Mouse (Mus musculus): ENCODE measurements at regions not wholly inside any gene's neighbourhood (a gene's known extent, or its start where the extent isn't known, plus 50 kb on each side); places are given as distances from the start of the nearest gene placed in this dataset.

- DNase-seq (ENCODE audit: low spot score) = no peak
Observed at GRCm38 (mm10) chr15:10838584-10839288, 113.4 kb upstream of the C1qtnf3 start.

- peak; percentile 76 for DNase-seq (ENCODE audit: low spot score)
Observed at GRCm38 (mm10) chr15:10840621-10841034, 111.5 kb upstream of the C1qtnf3 start.

GRCm38 (mm10) chr15:10843060-10843695 lies 109.0 kb upstream of the C1qtnf3 start:
- no peak for DNase-seq (ENCODE audit: low spot score)

GRCm38 (mm10) chr15:10846722-10847121 lies 105.4 kb upstream of the C1qtnf3 start:
- no peak for DNase-seq (ENCODE audit: low spot score)

- no peak for DNase-seq (ENCODE audit: low spot score)
Observed at GRCm38 (mm10) chr15:10864004-10864775, 87.9 kb upstream of the C1qtnf3 start.

GRCm38 (mm10) chr15:10865109-10865508 lies 87.0 kb upstream of the C1qtnf3 start:
- DNase-seq (ENCODE audit: low spot score) = no peak

- DNase-seq (ENCODE audit: low spot score) = no peak
Observed at GRCm38 (mm10) chr15:10866794-10867193, 85.3 kb upstream of the C1qtnf3 start.

GRCm38 (mm10) chr15:10868115-10868514 lies 84.0 kb upstream of the C1qtnf3 start:
- DNase-seq (ENCODE audit: low spot score) = no peak

GRCm38 (mm10) chr15:10868716-10869585 lies 83.2 kb upstream of the C1qtnf3 start:
- no peak for DNase-seq (ENCODE audit: low spot score)

GRCm38 (mm10) chr15:10869879-10870278 lies 82.3 kb upstream of the C1qtnf3 start:
- no peak for DNase-seq (ENCODE audit: low spot score)

- no peak for DNase-seq (ENCODE audit: low spot score)
Observed at GRCm38 (mm10) chr15:10872322-10872967, 79.7 kb upstream of the C1qtnf3 start.

- no peak for DNase-seq (ENCODE audit: low spot score)
Observed at GRCm38 (mm10) chr15:10876328-10876727, 75.8 kb upstream of the C1qtnf3 start.

GRCm38 (mm10) chr15:10881726-10882125 lies 70.4 kb upstream of the C1qtnf3 start:
- no peak for DNase-seq (ENCODE audit: low spot score)

- no peak for DNase-seq (ENCODE audit: low spot score)
Observed at GRCm38 (mm10) chr15:10887990-10888389, 64.1 kb upstream of the C1qtnf3 start.

GRCm38 (mm10) chr15:10890220-10890921 lies 61.8 kb upstream of the C1qtnf3 start:
- DNase-seq (ENCODE audit: low spot score) = no peak

GRCm38 (mm10) chr15:10898309-10898708 lies 53.8 kb upstream of the C1qtnf3 start:
- DNase-seq (ENCODE audit: low spot score) = no peak

- DNase-seq (ENCODE audit: low spot score) = no peak
Observed at GRCm38 (mm10) chr15:10898715-10899486, 53.2 kb upstream of the C1qtnf3 start.

- DNase-seq (ENCODE audit: low spot score) = no peak
Observed at GRCm38 (mm10) chr15:10899904-10900303, 52.2 kb upstream of the C1qtnf3 start.

GRCm38 (mm10) chr15:10901075-10901474 lies 51.1 kb upstream of the C1qtnf3 start:
- DNase-seq (ENCODE audit: low spot score) = no peak

- no peak for DNase-seq (ENCODE audit: low spot score)
Observed at GRCm38 (mm10) chr15:10901745-10902262, 50.3 kb upstream of the C1qtnf3 start.

Measured in left cerebral cortex, adult 11 months (tissue).